Mouse (Mus musculus): ENCODE results near the gene Gm20388.
A peak's percentile ranks its signal among the peaks of the same experiment; 100 is the strongest.

DNA sequence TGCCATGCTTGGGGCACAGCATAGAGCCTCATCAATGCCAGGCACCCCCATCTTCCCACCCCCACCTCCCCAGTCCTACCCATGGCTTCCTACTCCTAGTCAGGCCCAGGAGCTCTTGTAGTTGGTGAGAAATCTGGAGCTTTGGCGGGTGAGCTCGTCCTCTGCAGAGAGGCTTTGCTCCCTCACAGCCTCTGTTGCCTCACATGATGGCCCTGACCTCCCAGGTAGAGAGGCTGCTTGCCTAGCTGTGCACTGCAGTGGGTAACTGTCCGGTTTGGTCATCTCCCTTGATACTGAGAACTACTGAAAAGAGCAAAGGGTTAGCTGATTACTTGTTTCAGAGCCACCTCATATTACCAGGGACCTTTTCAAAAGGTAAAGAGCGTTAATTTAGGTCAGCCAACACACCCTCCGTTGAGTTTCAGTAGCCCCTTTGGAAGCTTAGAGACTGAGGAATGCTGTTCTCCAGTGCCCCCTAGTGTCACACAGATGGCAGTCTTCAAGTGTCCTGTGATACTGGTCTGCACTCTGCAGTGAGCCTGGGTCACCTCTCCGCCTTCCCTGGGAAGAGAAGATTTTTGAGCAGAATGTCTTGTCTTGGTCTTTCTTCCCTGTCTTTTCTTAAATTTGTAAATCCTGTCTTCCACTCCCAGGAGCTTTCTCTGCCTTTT is 16.9 kb downstream of the Gm20388 start:
- TF ChIP-seq CTCF (conservative IDR thresholded peaks at IDR 0.05; ENCODE audit: insufficient read depth, insufficient read length, low read depth, low read length) (peak; percentile 92), POLR2A (IDR thresholded peaks at IDR 0.05; ENCODE audit: low read depth, low read length) (no peak)

All from kidney, adult 2 months (tissue).